8 mouse cellular contexts compared by ENCODE assay signal in genomic region chr4:7455130-7455529, GRCm38 (mm10).
DNase-seq lines count a peak whose midpoint lies in the region; ATAC-seq and TF ChIP-seq lines count a peak whose summit lies in the region.

No protein-coding gene starts in this region.

- peaks cover 3% of the 10 kb centered on the region; the same call in 1 of the 2 replicates for H3K4me1 ChIP-seq in kidney, embryonic 16.5 days (ENCODE audit: insufficient read depth, low read length)
- no peaks in the 10 kb centered on the region for H3K4me1 ChIP-seq in lung, postnatal 0 days (ENCODE audit: insufficient read depth, low read depth, low read length)

- no peak overlapping the region for H3K9ac ChIP-seq in kidney, embryonic 16.5 days (replicated peaks; ENCODE audit: low read length)
- no peak overlapping the region for H3K9ac ChIP-seq in lung, postnatal 0 days (replicated peaks; ENCODE audit: low read depth)

- no peaks in the 10 kb centered on the region for H3K27me3 ChIP-seq in kidney, embryonic 16.5 days (ENCODE audit: insufficient read depth, low read length)
- no peaks in the 10 kb centered on the region for H3K27me3 ChIP-seq in lung, postnatal 0 days (replicated peaks; ENCODE audit: insufficient read depth, low read length)

- peak; percentile 70; the same call in 1 of the 2 replicates for ATAC-seq in kidney, embryonic 16.5 days (ENCODE audit: low FRiP score, low TSS enrichment)
- no peak for ATAC-seq in lung, postnatal 0 days

- 3% methylated on average over 9 of the region's 9 CpGs for WGBS in kidney, embryonic 16.5 days
- 13% methylated on average over 9 of the region's 9 CpGs for WGBS in lung, postnatal 0 days

- intact Hi-C loops in left cerebral cortex, adult 2 months (cut with DNase I): no loop called here
- intact Hi-C loops in left cerebral cortex, postnatal 14 days (cut with DNase I): no loop called here

- TF ChIP-seq EP300 in lung, postnatal 0 days (IDR thresholded peaks at IDR 0.05): no peak

- no peaks in the 10 kb centered on the region for H3K36me3 ChIP-seq in kidney, embryonic 16.5 days (ENCODE audit: insufficient read depth, low read length)
- no peaks in the 10 kb centered on the region for H3K36me3 ChIP-seq in lung, postnatal 0 days (ENCODE audit: insufficient read depth, low read length)

- no peak overlapping the region for H3K27ac ChIP-seq in kidney, embryonic 16.5 days (ENCODE audit: low read length)
- H3K27ac ChIP-seq in lung, postnatal 0 days (ENCODE audit: low read length): no peak overlapping the region
- H3K27ac ChIP-seq in left cerebral cortex, adult 2 months: no peak overlapping the region

- DNase-seq in kidney, postnatal 4 days: no peak
- peak; percentile 7 for DNase-seq in embryo, embryonic 11.5 days (ENCODE audit: low read depth, low spot score)
- DNase-seq in lung, postnatal 0 days (ENCODE audit: low spot score): no peak
- DNase-seq in thymus, postnatal 0 days (ENCODE audit: low spot score): peak; percentile 93
- no peak for DNase-seq in frontal cortex, postnatal 10 days (ENCODE audit: low spot score in 2 of 2)
- no peak for DNase-seq in left cerebral cortex, adult 2 months (ENCODE audit: extremely low spot score in 1 of 2, low spot score in 2 of 2)
- DNase-seq in left cerebral cortex, postnatal 14 days (ENCODE audit: low spot score in 2 of 2): no peak

- peak overlapping the region; percentile 15; the same call in 1 of the 2 replicates for H3K4me2 ChIP-seq in kidney, embryonic 16.5 days (replicated peaks; ENCODE audit: low read depth, low read length)
- 0 out of 2 replicates have a peak overlapping the region, but pooled peaks have one; percentile 20 for H3K4me2 ChIP-seq in lung, postnatal 0 days (replicated peaks; ENCODE audit: low read depth, low read length)

- H3K9me3 ChIP-seq in kidney, embryonic 16.5 days (ENCODE audit: low read length): no peaks in the 10 kb centered on the region
- no peaks in the 10 kb centered on the region for H3K9me3 ChIP-seq in lung, postnatal 0 days (ENCODE audit: low read length)

- TF ChIP-seq CTCF in lung, postnatal 0 days (IDR thresholded peaks at IDR 0.05): no peak
- no peak for TF ChIP-seq CTCF in left cerebral cortex, adult 2 months (IDR thresholded peaks at IDR 0.05)

- H3K4me3 ChIP-seq in kidney, embryonic 16.5 days (ENCODE audit: low read length): no peak overlapping the region
- H3K4me3 ChIP-seq in lung, postnatal 0 days (ENCODE audit: low read depth, low read length): no peak overlapping the region
- H3K4me3 ChIP-seq in left cerebral cortex, adult 2 months: no peak overlapping the region

Comparison
In these comparisons a context has a peak if more than half of its experiments do, and no peak if none do; other contexts are left out.
1. DNase-seq: peak in embryo, embryonic 11.5 days (single experiment) and thymus, postnatal 0 days (single experiment); none in kidney, postnatal 4 days (0 of 2), lung, postnatal 0 days (single experiment), frontal cortex, postnatal 10 days (0 of 2), left cerebral cortex, adult 2 months (0 of 2) and left cerebral cortex, postnatal 14 days (0 of 2).